Mouse (Mus musculus) ES-E14 (cell line): Measurements from ENCODE around the gene Epb41l5.

Source experiments
- CHD2 ChIP-seq: IDR thresholded peaks from 2 replicates; pipeline ENCODE4 v1.6.1; 2014; ENCODE audit warnings: mild to moderate bottlenecking, low read depth, low read length, inconsistent platforms
- HCFC1 ChIP-seq: IDR thresholded peaks from 2 replicates; pipeline ENCODE4 v1.6.1; 2012; ENCODE audit warnings: low read length, inconsistent platforms, borderline replicate concordance; ENCODE audit not compliant: insufficient read depth
- MAFK ChIP-seq: IDR thresholded peaks from 2 replicates; pipeline ENCODE4 v1.6.1; 2014; ENCODE audit warnings: mild to moderate bottlenecking, low read depth, low read length, inconsistent platforms; ENCODE audit not compliant: insufficient read depth
- ZC3H11A ChIP-seq: IDR thresholded peaks from 2 replicates; pipeline ENCODE4 v1.6.1; 2012; ENCODE audit warnings: low read depth, mild to moderate bottlenecking, inconsistent platforms, low read length, borderline replicate concordance
- ZNF384 ChIP-seq: IDR thresholded peaks from 2 replicates; pipeline ENCODE4 v1.6.1; 2012; ENCODE audit warnings: low read depth, low read length, inconsistent platforms

- TF ChIP-seq CHD2 (no peak), HCFC1 (no peak), ZNF384 (no peak), ZC3H11A (no peak), MAFK (no peak)
Measured at GRCm38 (mm10) chr1:119650386-119650785, 1.6 kb upstream of the Epb41l5 start.
